Mouse (Mus musculus) adrenal gland, adult 2 months (tissue): Measurements from ENCODE around the gene Ift43. TPM values are rescaled to one million over a fixed set of nuclear protein-coding genes. Genes with fewer than 3 reads are reported as not detected.

Experiments
- DNase-seq: peaks from one replicate; pipeline ENCODE4 v3.0.0; 2021
- long read RNA-seq: library from polyadenylated mRNA; stranded (forward); transcript quantifications from one replicate; pipeline ENCODE4 v2.0.0, GENCODE M21; 2021
- polyA plus RNA-seq: library from polyadenylated mRNA; depleted of rRNA; stranded (reverse); fragments of >200 nt; gene quantifications from 2 replicates; pipeline ENCODE4 v1.2.3, GENCODE M21; 2012; rRNA removed
- total RNA-seq, 2 experiments: library from RNA; stranded (reverse); gene quantifications; 2 replicates each; pipeline ENCODE4 v1.2.3; 2021

Gene Ift43
- 10 to 100 TPM; 18.3 to 30.3 TPM for total RNA-seq
- polyA plus RNA-seq = 10.6 and 10.9 TPM in 2 replicates
- long read RNA-seq, transcript Ift43-205 (9 exons, 783 nt) = major isoform, 17 of 22 reads
- long read RNA-seq, partial matches to known transcripts = 0 of 22 reads
- long read RNA-seq, other reads (novel, unspliced or antisense) = 5 of 22 reads

DNA sequence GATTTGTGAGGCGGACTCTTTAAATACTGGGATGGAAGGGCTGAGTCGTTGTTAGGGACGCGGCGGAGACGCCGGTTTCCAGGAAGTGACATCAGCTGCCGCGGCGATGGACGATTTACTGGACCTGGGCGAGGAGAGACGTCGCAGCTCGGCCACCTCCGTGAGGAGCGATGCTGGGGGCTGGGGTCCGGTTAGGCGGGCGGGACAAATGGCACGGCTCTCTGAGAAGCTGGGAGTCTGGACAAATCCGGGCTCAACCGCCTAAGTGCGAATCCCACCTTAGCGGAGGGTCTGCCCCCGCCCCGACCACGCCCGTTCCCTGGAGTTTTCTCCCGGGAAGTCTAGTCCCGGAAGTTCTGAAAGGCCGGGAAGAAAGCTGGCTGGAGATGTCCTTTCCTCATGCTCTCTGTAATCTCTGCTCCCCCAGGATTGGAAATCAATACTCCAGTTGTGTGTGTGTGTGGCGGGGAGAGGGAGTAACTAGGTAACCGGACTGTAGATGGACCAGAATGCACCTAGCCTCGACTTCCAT, at the start of gene Ift43:
TSS of gene Ift43 (plus strand) at position 61 of the 532 bp plus-strand sequence.
- DNase-seq = peak; percentile 91

DNA sequence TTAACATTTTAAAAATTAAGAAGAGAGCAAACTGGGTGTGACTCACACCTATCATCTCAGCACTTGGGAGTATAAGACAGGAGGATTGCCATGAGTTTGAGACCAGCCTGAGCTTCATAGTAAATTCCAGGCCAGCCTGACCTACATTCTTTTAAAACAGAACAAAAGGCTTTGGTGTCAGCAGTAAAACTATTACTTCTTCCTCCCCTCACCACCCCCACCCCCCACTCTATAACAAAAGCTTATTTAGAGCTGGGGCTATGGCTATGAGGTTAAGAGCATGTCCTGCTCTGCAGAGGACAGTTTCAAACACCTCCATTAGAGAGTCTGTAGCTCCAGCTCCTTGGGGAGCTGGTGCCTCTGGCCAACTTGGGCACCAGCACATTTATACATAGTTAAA, 46.8 kb upstream of the Ift43 start:
- DNase-seq = no peak

DNA sequence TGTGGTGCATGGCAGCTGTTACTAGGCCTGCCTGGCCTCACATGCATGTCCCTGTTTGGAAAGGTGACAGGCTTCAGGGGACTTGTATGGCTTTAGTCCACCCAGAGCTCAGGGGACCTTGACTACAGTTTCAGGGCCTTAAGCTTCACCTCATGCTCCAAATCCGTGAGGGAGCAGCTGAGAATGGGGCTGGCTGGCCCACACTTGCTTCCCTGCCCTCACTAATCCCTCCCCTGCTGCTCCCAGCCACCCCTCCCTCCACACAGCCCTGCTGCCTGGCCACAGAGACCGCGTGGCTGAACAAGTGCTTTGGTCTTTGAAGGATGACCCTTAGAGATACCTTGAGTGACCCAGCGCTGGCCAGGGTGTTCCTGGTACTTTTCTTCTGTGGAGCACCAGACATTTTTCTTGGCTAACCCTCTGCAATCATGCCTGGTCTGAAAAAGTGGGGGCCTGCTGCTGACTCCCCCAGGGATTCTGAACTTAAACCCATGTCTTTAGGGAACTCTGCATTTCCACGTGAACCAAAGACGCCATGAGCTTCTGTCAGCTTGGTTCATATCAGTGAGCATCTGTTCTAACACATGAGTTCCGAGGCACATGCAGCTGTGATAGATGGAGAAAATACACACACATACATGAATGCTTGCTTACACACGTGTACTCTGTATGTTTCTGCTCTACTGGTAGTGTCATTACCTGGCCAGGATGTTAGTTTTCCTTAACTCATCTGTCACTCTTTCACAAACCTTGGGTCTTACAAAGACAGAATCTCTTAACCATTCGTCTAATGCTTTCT, 45.8 kb upstream of the Ift43 start:
- no peak for DNase-seq

GRCm38 (mm10) chr12:86037235-86037921, 45.0 kb upstream of the Ift43 start:
- no peak for DNase-seq

DNA sequence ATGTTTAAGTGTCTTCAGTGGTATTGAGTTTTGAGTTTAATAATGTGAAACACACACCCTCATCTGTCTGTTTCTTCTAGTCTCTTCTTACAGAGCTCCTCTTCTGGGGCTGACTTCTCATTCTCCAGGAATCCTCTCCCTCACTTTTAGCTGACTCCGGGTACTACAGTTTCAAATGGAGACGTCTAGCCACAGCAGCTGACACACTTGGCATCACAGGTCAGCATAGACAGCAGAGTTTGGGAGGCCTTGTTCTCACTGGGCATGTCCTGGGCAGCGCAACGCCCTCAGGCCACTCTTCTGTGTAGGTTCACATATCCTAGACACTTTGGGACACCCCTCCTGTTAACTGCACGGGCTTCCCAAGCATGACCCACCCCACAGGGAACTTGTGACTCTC, 43.3 kb upstream of the Ift43 start:
- DNase-seq = no peak

DNA sequence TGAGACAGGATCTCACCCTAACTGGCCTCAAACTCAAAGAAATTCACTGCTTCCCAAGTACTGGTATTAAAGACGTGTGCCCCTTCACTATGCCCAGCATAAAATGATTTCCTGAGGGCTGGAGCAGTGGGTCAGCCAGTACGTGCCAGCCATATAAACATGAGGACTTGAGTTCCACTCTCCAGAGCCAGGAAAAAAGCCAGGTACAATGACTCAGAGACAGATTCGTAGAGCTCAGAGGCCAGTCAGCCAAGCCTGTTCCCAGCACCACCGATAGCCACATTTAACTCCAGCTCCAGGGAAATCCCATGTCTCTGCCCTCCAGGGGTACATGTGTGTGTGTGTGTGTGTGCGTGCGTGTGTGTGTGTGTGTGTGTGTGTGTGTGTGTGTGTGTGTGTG, 42.6 kb upstream of the Ift43 start:
- no peak for DNase-seq

DNA sequence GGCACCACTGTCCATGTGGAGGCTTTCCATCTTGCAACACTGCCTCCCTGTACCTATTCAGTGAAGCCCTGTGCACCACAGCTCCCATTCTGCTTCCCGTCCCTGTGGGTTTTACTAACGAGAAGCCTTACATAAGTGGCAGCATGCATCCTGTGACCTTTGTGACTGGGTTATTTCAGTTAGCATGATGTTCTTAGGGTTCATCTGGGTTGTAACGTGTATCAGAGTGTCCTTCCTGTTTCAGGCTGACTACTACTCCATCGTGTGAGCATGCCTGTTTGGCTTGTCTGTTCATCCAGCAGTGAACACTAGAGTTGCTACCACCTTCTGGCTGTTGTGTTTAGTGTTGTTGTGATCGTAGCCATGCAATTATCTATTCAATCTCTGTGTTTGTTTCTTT, 36.2 kb upstream of the Ift43 start:
- DNase-seq = no peak

GRCm38 (mm10) chr12:86046776-86047175, 35.6 kb upstream of the Ift43 start:
- DNase-seq = no peak

GRCm38 (mm10) chr12:86047376-86047775, 35.0 kb upstream of the Ift43 start:
- no peak for DNase-seq

DNA sequence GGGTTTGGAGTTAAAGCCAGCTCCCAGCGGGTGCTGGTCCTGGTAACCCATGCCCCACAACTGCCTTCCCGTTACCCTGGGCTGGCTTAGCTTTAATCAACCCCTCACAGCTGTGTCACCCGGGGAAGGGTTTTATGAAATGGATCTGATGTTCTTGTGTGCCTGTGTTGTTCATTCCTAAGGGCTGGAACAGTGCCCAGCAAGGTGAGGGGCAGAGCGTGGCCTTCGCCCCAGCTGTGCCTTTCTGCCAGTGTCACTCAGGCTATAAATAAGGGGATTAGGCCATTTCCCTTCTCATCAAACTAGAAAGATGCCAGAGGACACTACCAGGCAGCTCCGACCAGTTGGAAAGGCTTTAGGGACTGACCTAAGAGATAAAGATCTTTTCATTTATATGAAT, 32.5 kb upstream of the Ift43 start:
- DNase-seq = no peak

DNA sequence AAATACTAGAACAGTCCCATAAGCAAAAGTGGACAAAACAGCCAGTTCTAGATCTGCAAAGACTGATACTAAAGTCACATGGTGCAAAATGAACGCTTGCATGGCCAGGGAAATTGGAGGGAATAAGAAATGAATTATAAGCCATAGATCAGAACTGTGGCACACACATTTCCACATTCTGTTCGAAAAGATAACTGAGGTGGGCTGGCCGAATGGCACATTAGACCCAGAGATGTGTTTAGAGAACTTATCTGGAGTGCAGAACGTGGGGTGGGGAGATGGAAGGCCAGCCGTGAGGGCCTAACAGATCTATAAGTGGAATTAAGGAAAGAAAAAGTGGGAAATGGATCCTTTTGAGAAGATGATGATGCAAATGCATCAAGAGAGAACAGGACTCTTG, 30.9 kb upstream of the Ift43 start:
- no peak for DNase-seq

GRCm38 (mm10) chr12:86055306-86055705, 27.0 kb upstream of the Ift43 start:
- no peak for DNase-seq

DNA sequence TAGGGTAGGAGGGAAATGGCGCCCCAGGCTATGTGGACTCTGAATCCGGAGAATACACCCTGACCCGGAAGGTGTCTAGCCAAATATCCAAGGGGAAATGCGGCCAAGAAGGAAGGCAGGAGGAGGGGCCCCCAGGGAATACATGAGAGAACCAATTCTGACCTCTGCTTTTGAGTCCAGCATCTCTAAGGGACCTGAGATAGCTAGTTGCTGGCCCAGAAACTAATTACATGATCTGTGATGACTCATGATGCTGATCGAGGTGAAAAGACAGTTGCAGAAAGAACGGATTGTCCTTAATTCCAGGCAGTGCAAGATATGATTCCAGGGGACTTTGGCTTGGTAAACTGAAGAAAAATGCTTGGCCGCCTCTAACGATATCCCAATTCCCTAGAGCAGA, 25.4 kb upstream of the Ift43 start:
- DNase-seq = no peak

DNA sequence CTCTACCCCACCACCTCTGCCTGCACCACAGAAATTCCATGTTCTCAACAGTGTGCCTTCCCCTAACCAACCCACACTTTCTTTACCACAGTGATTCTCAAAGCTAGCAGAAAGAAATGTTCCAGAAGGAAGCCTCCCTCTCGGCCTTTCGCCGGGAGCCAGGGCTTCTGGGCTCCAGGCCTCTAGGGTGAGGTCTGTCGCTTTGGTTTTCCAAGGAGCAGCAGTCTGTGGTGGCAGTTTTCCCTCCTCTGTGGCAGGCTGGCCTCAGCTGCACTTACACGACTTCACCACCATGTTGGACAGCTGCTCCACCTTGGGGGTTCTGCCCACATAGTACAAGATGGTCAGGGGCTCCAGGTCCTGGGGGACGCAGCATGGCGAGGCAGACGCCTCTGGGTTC, 24.8 kb upstream of the Ift43 start:
- no peak for DNase-seq

- peak; percentile 30 for DNase-seq
Measured at GRCm38 (mm10) chr12:86059341-86059740, 23.0 kb upstream of the Ift43 start.

GRCm38 (mm10) chr12:86064796-86065195, 17.5 kb upstream of the Ift43 start:
- no peak for DNase-seq

DNA sequence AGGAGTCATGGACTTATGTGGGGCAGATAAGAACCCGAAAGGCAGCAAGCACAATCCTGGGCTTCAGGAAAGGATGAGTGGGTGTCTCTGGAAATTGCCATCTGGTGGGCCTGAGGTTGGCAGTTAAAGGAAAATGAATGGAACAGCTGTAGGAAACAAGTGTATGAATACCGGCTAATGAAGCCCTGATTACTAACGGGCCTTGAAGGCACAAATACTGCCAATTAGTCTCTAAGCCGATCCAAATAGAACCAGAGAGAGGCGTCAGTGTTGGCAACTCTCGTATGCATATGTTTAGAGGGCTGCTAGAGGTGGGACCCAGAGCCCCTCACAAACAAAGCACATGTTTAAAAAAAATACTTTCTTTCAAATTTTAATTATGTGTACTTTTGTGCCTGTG, 10.9 kb upstream of the Ift43 start:
- no peak for DNase-seq

DNA sequence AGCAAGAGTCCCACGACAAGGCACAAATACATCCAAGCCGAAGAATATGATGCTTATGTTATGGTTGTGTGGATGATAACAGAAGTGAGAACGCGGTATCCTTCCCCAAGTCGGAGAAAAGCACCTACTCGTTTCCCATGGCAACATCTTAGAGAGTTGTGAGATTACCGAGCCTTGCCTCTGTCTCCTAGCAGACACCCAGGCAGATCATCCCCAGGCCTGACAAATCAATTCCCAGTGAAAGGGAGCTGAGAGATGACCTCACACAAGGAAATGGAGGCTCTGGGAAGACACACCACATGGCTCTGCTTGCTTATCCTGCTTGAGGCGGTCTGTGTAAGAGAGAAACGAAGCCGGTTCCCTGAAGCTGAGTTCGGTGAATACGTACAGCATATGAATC, 7.7 kb upstream of the Ift43 start:
- DNase-seq = no peak

DNA sequence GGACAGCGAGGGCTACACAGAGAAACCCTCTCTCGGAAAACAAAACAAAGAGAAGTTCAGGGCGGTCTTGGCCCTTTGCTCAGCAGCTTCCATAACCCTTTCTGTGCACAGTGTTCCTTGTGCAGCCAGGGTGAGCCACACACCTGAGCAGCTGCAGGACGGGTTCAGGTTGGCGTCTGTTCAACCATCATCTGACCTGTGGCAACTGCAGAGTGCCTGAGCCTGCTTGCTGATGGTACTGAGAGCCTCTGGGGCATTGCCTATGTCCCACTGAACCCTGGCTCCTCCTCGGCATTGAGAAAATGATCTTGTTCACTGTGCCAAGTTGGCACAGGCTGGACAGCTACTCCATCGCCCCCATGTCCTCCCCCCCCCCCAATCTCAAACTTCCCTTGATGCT, 7.0 kb upstream of the Ift43 start:
- DNase-seq = no peak

DNA sequence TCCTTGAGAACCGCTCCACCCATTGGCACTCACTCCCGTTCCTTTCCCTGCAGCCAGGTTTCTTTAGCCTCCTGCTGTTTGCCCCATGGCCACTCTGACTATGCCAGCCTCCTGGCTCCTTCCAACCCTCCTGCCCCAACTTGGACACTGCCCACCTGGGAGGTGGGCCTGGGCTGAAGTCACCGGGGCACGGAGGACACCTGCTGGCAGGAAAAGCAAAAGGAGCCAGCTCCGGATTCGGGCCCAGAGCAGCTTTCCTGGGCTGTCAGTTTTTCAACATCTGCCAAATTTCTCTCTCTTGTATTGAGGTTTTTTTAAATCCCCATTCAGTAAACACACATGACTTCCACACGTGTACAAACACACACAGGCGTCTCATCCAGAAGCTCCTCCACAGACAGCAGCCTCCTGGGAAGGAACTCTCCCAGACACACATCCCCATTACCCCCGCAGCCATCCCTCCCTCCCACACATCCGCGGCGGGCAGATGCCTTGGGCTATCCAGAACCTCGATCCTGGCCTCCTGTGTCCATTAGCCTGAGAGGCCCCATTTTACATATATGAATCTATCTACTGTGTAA, 5.9 kb upstream of the Ift43 start:
- no peak for DNase-seq

- no peak for DNase-seq
Measured at GRCm38 (mm10) chr12:86077322-86077721, 5.0 kb upstream of the Ift43 start.

GRCm38 (mm10) chr12:86077736-86078135, 4.6 kb upstream of the Ift43 start:
- no peak for DNase-seq

DNA sequence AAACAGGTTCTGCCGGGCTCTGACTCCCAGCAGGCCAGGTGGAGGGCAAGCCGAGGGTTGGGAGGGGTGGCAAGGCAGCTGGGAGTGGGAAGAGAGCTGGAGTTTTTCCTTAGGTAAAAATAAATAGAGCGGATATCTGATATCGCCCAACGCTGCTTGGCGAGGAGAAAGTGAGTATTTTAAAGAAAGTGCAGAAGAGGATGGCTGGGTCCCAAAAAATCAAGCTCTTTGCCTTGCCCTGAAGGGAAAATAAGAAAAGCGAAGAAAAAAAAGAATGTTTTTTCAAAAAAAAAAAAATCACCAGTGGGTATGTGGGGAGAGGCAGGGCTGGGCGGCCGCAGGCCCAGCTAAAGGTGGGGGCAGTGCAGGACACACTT, 4.2 kb upstream of the Ift43 start:
- no peak for DNase-seq
